Mouse (Mus musculus): ENCODE measurements around the gene Dgki.

The Dgki gene

GRCm38 (mm10) chr6:36812666-36813515 lies 487.1 kb downstream of the Dgki start:
- DNase-seq (ENCODE audit: low read depth, low spot score) = no peak

- DNase-seq (ENCODE audit: low read depth, low spot score) = peak; percentile 43
Observed at GRCm38 (mm10) chr6:36810448-36810847, 489.5 kb downstream of the Dgki start.

GRCm38 (mm10) chr6:36809747-36810285 lies 490.2 kb downstream of the Dgki start, which contains the start of gene Ptn:
Gene Ptn (minus strand): TSS chr6:36810220.
- peak; percentile 92 for DNase-seq (ENCODE audit: low read depth, low spot score)

GRCm38 (mm10) chr6:36809311-36809726 lies 490.7 kb downstream of the Dgki start:
- DNase-seq (ENCODE audit: low read depth, low spot score) = peak; percentile 81

GRCm38 (mm10) chr6:36808306-36809058 lies 491.5 kb downstream of the Dgki start:
- peak; percentile 35 for DNase-seq (ENCODE audit: low read depth, low spot score)

GRCm38 (mm10) chr6:36806906-36807305 lies 493.1 kb downstream of the Dgki start:
- no peak for DNase-seq (ENCODE audit: low read depth, low spot score)

- no peak for DNase-seq (ENCODE audit: low read depth, low spot score)
Observed at GRCm38 (mm10) chr6:36800309-36800946, 499.6 kb downstream of the Dgki start.

- peak; percentile 87 for DNase-seq (ENCODE audit: low read depth, low spot score)
Observed at GRCm38 (mm10) chr6:36797066-36797655, 502.8 kb downstream of the Dgki start.
